ENCODE assay signal across 11 mouse cellular contexts in the genomic region with DNA sequence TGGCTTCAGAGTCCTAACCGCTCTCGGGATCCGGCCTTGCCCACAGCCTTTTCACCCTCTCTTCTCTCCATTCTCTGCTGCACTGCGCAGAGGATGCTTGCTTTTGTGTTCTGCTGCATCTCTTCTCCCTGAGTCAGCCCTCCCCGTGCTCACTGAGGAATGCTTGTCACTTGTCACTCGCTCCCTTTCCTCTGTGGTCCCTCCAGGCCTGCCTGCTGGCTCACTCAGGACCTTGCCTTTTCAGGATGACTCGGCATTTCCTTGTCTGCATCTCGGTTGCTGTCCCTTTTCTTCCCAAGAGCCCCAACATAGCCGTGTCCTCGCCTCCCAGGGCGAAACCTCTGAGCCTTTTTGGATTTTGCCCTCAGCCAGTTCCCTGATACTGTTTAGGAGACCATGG. TPM values are rescaled to one million over a fixed set of nuclear protein-coding genes. Genes with fewer than 3 reads are reported as not detected.
DNase-seq lines count a peak whose midpoint lies in the region; ATAC-seq and TF ChIP-seq lines count a peak whose summit lies in the region.
"Had no signal": no experiment of that assay in that cellular context is flagged by ENCODE, and none has a peak within 500 bp of the region (broad histone marks: within the 10 kb centered on the region; RNA-seq: fewer than 3 reads in every experiment).

No protein-coding gene starts in this region.

- 58% methylated on average over 11 of the region's 11 CpGs for WGBS in forebrain, postnatal 0 days
- 51% methylated on average over 11 of the region's 11 CpGs for WGBS in forebrain, embryonic 14.5 days
- WGBS in midbrain, embryonic 11.5 days, result 54% methylated on average over 11 of the region's 11 CpGs
- 56% methylated on average over 11 of the region's 11 CpGs for WGBS in midbrain, embryonic 16.5 days
- 61% methylated on average over 11 of the region's 11 CpGs for whole genome bisulfite sequencing in liver, postnatal 0 days (ENCODE audit: insufficient replicate concordance)

- H3K36me3 ChIP-seq in forebrain, postnatal 0 days (ENCODE audit: insufficient read depth), result no peaks in the 10 kb centered on the region; the same call in 1 of the 2 replicates
- peaks cover 11% of the 10 kb centered on the region for H3K36me3 ChIP-seq in forebrain, embryonic 14.5 days (ENCODE audit: control insufficient read depth, insufficient read depth, low read length)
- H3K36me3 ChIP-seq in midbrain, embryonic 11.5 days (ENCODE audit: control insufficient read depth, insufficient read depth, low read length), result no peaks in the 10 kb centered on the region
- peaks cover 3% of the 10 kb centered on the region; the same call in 1 of the 2 replicates for H3K36me3 ChIP-seq in midbrain, embryonic 16.5 days (ENCODE audit: control insufficient read depth, insufficient read depth, low read length)
- peaks cover 100% of the 10 kb centered on the region for H3K36me3 ChIP-seq in erythroblast, embryonic 14.5 days (ENCODE audit: control insufficient read depth)
- peaks cover 59% of the 10 kb centered on the region for H3K36me3 ChIP-seq in liver, postnatal 0 days (replicated peaks; ENCODE audit: insufficient read depth, low read length)

- H3K9me3 ChIP-seq in forebrain, postnatal 0 days (ENCODE audit: low read length), result no peaks in the 10 kb centered on the region
- H3K9me3 ChIP-seq in forebrain, embryonic 14.5 days (replicated peaks; ENCODE audit: control insufficient read depth, low read length), result no peaks in the 10 kb centered on the region
- no peaks in the 10 kb centered on the region for H3K9me3 ChIP-seq in midbrain, embryonic 11.5 days (ENCODE audit: control insufficient read depth, low read length)
- no peaks in the 10 kb centered on the region for H3K9me3 ChIP-seq in midbrain, embryonic 16.5 days (replicated peaks; ENCODE audit: control insufficient read depth, low read length, poor library complexity, severe bottlenecking)
- no peaks in the 10 kb centered on the region for H3K9me3 ChIP-seq in erythroblast, embryonic 14.5 days (ENCODE audit: control insufficient read depth, low read length)
- no peaks in the 10 kb centered on the region for H3K9me3 ChIP-seq in liver, postnatal 0 days (ENCODE audit: low read length)
- H3K9me3 ChIP-seq: embryonic facial prominence, embryonic 10.5 days; kidney, embryonic 15.5 days had no signal

- TF ChIP-seq EP300 in liver, postnatal 0 days (IDR thresholded peaks at IDR 0.05; ENCODE audit: low read depth), result no peak

- H3K9ac ChIP-seq in forebrain, postnatal 0 days, result no peak overlapping the region
- H3K9ac ChIP-seq in forebrain, embryonic 14.5 days (ENCODE audit: low read length), result no peak overlapping the region
- no peak overlapping the region for H3K9ac ChIP-seq in midbrain, embryonic 11.5 days (ENCODE audit: low read length)
- no peak overlapping the region for H3K9ac ChIP-seq in midbrain, embryonic 16.5 days (ENCODE audit: low read depth, low read length)
- 0 out of 2 replicates have a peak overlapping the region, but pooled peaks have one; percentile 21 for H3K9ac ChIP-seq in liver, postnatal 0 days (replicated peaks)
- H3K9ac ChIP-seq: kidney, embryonic 15.5 days had no signal

- TF ChIP-seq CTCF in forebrain, postnatal 0 days (IDR thresholded peaks at IDR 0.05; ENCODE audit: low read depth), result no peak
- no peak for TF ChIP-seq CTCF in liver, postnatal 0 days (IDR thresholded peaks at IDR 0.05; ENCODE audit: low read depth)

- H3K4me1 ChIP-seq in forebrain, postnatal 0 days (ENCODE audit: insufficient read depth), result no peaks in the 10 kb centered on the region
- H3K4me1 ChIP-seq in forebrain, embryonic 14.5 days (ENCODE audit: control insufficient read depth, insufficient read depth, low read length), result no peaks in the 10 kb centered on the region
- H3K4me1 ChIP-seq in midbrain, embryonic 11.5 days (ENCODE audit: control insufficient read depth, insufficient read depth, low read length), result peaks cover 4% of the 10 kb centered on the region
- no peaks in the 10 kb centered on the region for H3K4me1 ChIP-seq in midbrain, embryonic 16.5 days (ENCODE audit: control insufficient read depth, insufficient read depth, low read length)
- H3K4me1 ChIP-seq in erythroblast, embryonic 14.5 days (ENCODE audit: control insufficient read depth), result peaks cover 82% of the 10 kb centered on the region
- peaks cover 4% of the 10 kb centered on the region for H3K4me1 ChIP-seq in liver, postnatal 0 days (ENCODE audit: insufficient read depth)

- ATAC-seq in forebrain, postnatal 0 days, result 0 out of 2 replicates have a peak, but pooled peaks have one; percentile 25
- no peak for ATAC-seq in forebrain, embryonic 14.5 days
- ATAC-seq in midbrain, embryonic 11.5 days (ENCODE audit: low FRiP score), result peak; percentile 72
- no peak for ATAC-seq in midbrain, embryonic 16.5 days
- ATAC-seq in liver, postnatal 0 days, result peak; percentile 78

- no peak for DNase-seq in forebrain, postnatal 0 days
- DNase-seq in forebrain, embryonic 14.5 days (ENCODE audit: low spot score), result no peak
- peak; percentile 85 for DNase-seq in midbrain, embryonic 11.5 days (ENCODE audit: low spot score, missing footprints)
- DNase-seq in liver, postnatal 0 days, result peak; percentile 42
- DNase-seq in gastrocnemius, postnatal 10 days, result no peak
- DNase-seq in yolk sac, embryonic 10.5 days (ENCODE audit: low spot score), result no peak
- DNase-seq: lung, postnatal 36 days had no signal

- H3K4me3 ChIP-seq in forebrain, postnatal 0 days (ENCODE audit: low read depth, low read length), result no peak overlapping the region
- H3K4me3 ChIP-seq in forebrain, embryonic 14.5 days (ENCODE audit: low read depth, low read length), result no peak overlapping the region
- H3K4me3 ChIP-seq in midbrain, embryonic 11.5 days (ENCODE audit: low read depth, low read length), result no peak overlapping the region
- no peak overlapping the region for H3K4me3 ChIP-seq in midbrain, embryonic 16.5 days (ENCODE audit: low read depth, low read length)
- peak overlapping the region; percentile 30 for H3K4me3 ChIP-seq in erythroblast, embryonic 14.5 days (replicated peaks)
- H3K4me3 ChIP-seq in liver, postnatal 0 days (ENCODE audit: low read depth, low read length), result no peak overlapping the region
- H3K4me3 ChIP-seq: embryonic facial prominence, embryonic 10.5 days; kidney, embryonic 15.5 days had no signal

- H3K27ac ChIP-seq in forebrain, postnatal 0 days (ENCODE audit: low read depth, low read length), result no peak overlapping the region
- H3K27ac ChIP-seq in forebrain, embryonic 14.5 days (ENCODE audit: low read depth, low read length), result no peak overlapping the region
- H3K27ac ChIP-seq in midbrain, embryonic 11.5 days (ENCODE audit: low read depth, low read length), result no peak overlapping the region
- no peak overlapping the region for H3K27ac ChIP-seq in midbrain, embryonic 16.5 days (ENCODE audit: low read length)
- peak overlapping the region; percentile 3; the same call in 1 of the 2 replicates for H3K27ac ChIP-seq in liver, postnatal 0 days (ENCODE audit: low read depth)
- H3K27ac ChIP-seq: embryonic facial prominence, embryonic 10.5 days; kidney, embryonic 15.5 days had no signal

- H3K27me3 ChIP-seq in forebrain, postnatal 0 days (ENCODE audit: insufficient read depth, low read length), result no peaks in the 10 kb centered on the region
- no peaks in the 10 kb centered on the region for H3K27me3 ChIP-seq in forebrain, embryonic 14.5 days (replicated peaks; ENCODE audit: control insufficient read depth, insufficient read depth, low read length)
- no peaks in the 10 kb centered on the region for H3K27me3 ChIP-seq in midbrain, embryonic 11.5 days (ENCODE audit: control insufficient read depth, insufficient read depth, low read length)
- H3K27me3 ChIP-seq in midbrain, embryonic 16.5 days (ENCODE audit: control insufficient read depth, insufficient read depth, low read depth, low read length), result no peaks in the 10 kb centered on the region
- H3K27me3 ChIP-seq in erythroblast, embryonic 14.5 days (ENCODE audit: control insufficient read depth), result no peaks in the 10 kb centered on the region
- H3K27me3 ChIP-seq in liver, postnatal 0 days (ENCODE audit: insufficient read depth, low read length), result no peaks in the 10 kb centered on the region
- H3K27me3 ChIP-seq: kidney, embryonic 15.5 days had no signal

- no peak overlapping the region for H3K4me2 ChIP-seq in forebrain, postnatal 0 days (ENCODE audit: low read depth)
- H3K4me2 ChIP-seq in forebrain, embryonic 14.5 days (ENCODE audit: low read length), result no peak overlapping the region
- H3K4me2 ChIP-seq in midbrain, embryonic 11.5 days, result no peak overlapping the region
- no peak overlapping the region for H3K4me2 ChIP-seq in midbrain, embryonic 16.5 days (ENCODE audit: low read length)
- peak overlapping the region; percentile 10; the same call in 1 of the 2 replicates for H3K4me2 ChIP-seq in liver, postnatal 0 days (ENCODE audit: low read depth, low read length)
- H3K4me2 ChIP-seq: kidney, embryonic 15.5 days had no signal

RNA-seq across cellular contexts. Expression of a gene that starts 15.8 kb away (rescaled TPM):
- total RNA-seq in forebrain, postnatal 0 days (2014; rRNA removed), result 30.7 and 33.3 TPM in 2 replicates
- 19.3 and 22.6 TPM in 2 replicates for polyA plus RNA-seq in forebrain, postnatal 0 days (2015; fragmentation: Nextera tagmentation; extraction: Ambion mirVana)
- polyA plus RNA-seq in forebrain, embryonic 14.5 days (2014; fragmentation: Nextera tagmentation; extraction: Ambion mirVana), result 23.4 TPM in 2 replicates
- 36.8 and 43.6 TPM in 2 replicates for polyA plus RNA-seq in midbrain, embryonic 11.5 days (2014; fragmentation: Nextera tagmentation; extraction: Ambion mirVana)
- 27.8 and 28.2 TPM in 2 replicates for polyA plus RNA-seq in midbrain, embryonic 16.5 days (2015; fragmentation: Nextera tagmentation; extraction: Ambion mirVana)
- 7.3 and 10.8 TPM in 2 replicates for polyA plus RNA-seq in erythroblast, embryonic 14.5 days (2012)
- 57.6 and 59.0 TPM in 2 replicates for polyA plus RNA-seq in liver, postnatal 0 days (2015; fragmentation: Nextera tagmentation; extraction: Ambion mirVana)
- 10 to 100 TPM; 24.0 to 26.6 TPM for total RNA-seq in gastrocnemius, postnatal 10 days (2021)

RNA-seq across cellular contexts. Expression of a gene that starts 53.5 kb away (rescaled TPM):
- total RNA-seq in forebrain, postnatal 0 days (2014; rRNA removed), result 19.2 and 23.2 TPM in 2 replicates
- polyA plus RNA-seq in forebrain, postnatal 0 days (2015; fragmentation: Nextera tagmentation; extraction: Ambion mirVana), result 2.3 and 3.3 TPM in 2 replicates
- 5.0 and 7.3 TPM in 2 replicates for polyA plus RNA-seq in forebrain, embryonic 14.5 days (2014; fragmentation: Nextera tagmentation; extraction: Ambion mirVana)
- 4.4 and 5.2 TPM in 2 replicates for polyA plus RNA-seq in midbrain, embryonic 11.5 days (2014; fragmentation: Nextera tagmentation; extraction: Ambion mirVana)
- 3.3 and 3.6 TPM in 2 replicates for polyA plus RNA-seq in midbrain, embryonic 16.5 days (2015; fragmentation: Nextera tagmentation; extraction: Ambion mirVana)
- polyA plus RNA-seq in erythroblast, embryonic 14.5 days (2012), result 0.01 and 0.10 TPM in 2 replicates
- 1.5 and 1.8 TPM in 2 replicates for polyA plus RNA-seq in liver, postnatal 0 days (2015; fragmentation: Nextera tagmentation; extraction: Ambion mirVana)
- 10 to 100 TPM; 16.6 to 16.7 TPM for total RNA-seq in gastrocnemius, postnatal 10 days (2021)

Comparison
In these comparisons a context has a peak if more than half of its experiments do, and no peak if none do; other contexts are left out.
1. ATAC-seq: peak in forebrain, postnatal 0 days (single experiment), midbrain, embryonic 11.5 days (single experiment) and liver, postnatal 0 days (single experiment); none in forebrain, embryonic 14.5 days (single experiment) and midbrain, embryonic 16.5 days (single experiment).
2. DNase-seq: peak in midbrain, embryonic 11.5 days (single experiment) and liver, postnatal 0 days (single experiment); none in forebrain, postnatal 0 days (single experiment), forebrain, embryonic 14.5 days (single experiment), gastrocnemius, postnatal 10 days (single experiment) and yolk sac, embryonic 10.5 days (single experiment).